Mouse (Mus musculus) 3T3-L1 (cell line): Measurements from ENCODE around the gene Tmem59l.

Experiments used
- DNase-seq: peaks from one replicate; pipeline ENCODE4 v3.0.0-alpha.2; 2015; ENCODE audit warnings: low read depth, low spot score

Gene Tmem59l

DNA sequence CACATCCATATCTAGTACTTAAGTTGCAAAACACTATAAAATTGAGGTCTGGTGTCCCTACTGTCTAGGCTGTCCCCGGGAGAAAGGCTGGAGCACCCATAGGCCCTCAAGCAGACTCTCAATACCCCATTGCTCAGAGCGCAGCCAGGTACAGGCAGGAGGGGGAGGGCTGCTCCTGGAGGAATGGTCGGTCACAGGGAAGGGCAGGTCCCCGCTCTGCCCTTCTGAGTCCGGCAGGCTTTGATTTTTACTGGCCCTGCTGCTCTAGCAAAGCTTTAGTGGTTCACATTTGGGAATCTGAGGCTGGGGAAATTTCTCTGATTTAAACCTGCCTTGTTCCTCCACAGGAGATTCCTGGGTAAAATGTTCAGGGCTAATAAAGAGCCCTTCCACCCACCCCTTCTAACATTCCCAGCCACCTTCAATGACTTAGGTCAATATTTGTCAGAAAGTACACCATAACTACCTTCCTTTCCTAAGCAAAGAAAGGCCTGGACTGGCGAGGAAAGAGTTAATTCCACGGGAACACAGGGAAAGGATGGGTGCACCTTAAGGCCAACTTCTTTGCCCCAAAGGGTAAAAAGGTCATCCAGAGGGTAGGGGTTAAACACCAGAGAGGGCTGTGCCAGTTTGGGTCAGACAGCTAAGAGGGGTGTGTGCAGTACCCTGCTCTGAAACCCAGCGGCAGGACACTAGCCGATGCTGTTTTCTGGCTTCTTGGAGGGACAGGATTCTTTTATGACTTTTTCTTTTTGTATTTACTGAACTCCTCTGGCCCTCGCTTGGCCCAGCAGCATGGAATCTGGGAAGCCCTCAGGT is 3.1 kb upstream of the Tmem59l start:
- no peak for DNase-seq

DNA sequence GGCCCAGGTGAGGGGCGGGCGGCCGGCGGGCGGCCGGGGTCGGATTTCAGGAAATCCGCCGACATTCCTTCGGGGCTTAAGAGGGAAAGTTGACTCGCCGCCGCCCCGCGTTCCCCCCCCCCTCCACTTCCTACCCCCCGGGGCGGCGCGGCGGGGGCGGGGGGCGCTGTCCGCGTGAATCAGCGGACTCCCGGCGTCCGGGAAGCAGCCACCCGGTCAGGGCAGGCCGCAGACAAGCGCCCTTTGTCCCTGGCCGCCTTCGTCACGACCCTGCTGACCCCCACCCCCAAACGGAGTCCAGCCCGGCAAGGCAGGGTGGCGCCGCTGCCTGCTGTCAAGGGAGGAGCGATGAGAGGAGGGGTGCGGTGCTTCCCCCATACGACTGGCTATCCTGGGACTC is 2.4 kb upstream of the Tmem59l start:
- no peak for DNase-seq

DNA sequence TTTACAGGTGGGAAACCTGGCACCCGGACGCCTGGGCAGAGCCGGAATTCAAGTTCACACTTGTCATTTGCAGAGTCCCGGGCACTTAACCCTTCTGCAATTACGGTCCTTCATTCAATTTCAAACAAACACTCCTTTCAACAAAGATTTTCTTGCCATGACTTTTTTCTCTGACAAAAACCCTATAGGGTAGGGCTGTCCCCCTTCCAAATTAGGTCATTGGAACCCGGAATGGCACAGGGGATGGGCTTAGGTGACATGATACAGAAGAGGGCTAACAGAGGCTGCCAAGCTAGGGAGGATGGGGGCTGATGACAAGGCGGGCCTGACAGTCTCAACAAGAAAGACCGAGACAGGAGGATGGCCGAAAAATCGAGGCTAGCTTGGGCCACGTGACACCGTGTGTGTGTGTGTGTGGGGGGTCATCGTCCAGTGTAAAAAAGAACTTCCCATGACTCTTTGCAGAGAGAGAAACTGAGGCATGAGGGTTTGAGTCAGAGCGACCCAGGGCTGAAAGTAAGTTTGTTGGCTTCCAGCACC is 1.8 kb upstream of the Tmem59l start:
- no peak for DNase-seq

DNA sequence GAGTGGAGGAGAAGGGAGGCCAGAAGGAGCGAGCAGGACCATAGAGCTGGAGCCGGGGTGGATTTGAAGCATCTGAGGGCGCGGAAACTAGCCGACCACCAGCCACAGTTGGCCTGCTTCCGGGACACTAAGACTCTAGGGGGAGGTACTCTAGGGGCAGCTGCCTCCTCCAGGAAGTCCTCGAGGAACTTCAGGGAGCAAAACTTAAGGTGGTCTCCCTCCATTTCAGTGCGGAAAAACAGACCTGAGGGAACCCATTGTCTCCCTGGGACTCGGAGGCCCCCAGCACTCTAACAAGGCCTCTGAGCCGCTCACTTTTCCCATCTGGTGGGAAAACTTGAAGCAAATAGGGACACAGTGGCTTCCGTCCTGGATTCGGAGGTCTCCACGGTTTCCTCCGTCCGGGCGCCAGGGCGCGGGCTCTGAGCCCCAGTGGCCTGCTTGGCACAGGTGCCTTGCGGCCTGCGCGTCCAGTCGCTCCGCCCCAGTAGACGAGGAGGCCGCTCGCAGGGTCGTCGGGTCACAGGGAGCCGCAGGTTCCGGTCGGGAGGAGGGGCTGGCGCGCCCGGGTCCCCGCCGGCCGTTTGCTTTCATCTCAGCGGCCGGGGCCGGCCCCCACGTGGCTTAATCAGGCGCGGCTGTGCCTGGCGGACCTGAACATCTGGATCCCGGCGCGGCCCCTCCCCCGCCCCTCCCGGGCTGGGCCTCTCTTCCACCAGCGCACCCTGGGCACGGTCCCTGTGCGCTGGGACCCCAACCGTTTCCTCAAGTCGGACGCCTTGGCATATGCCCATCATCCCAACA is 1.0 kb upstream of the Tmem59l start:
- no peak for DNase-seq

DNA sequence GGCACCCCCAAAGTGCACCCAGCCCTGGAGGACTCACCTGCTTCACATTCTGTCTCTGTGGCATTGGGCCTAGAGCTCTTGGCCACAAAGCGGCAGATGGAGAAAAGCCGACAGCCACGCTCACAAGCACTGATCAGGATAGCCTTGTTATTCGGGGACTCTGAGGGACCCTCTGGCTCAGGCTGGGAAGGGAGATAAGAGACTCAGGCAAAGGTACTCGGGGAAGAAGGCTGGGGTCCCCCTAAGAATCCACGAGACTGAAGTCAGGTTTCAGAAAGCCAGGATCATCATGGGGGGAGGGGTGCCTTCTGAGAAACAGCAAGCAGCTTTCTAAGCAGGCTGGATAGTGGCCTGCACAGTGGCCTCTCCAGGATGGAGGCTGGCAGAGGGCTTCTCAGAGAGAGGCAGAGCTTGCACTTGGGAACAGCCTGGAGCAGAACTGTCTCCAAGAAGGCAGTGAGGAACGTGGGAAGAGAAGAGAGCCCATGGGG is 922 bp downstream of the Tmem59l start:
- DNase-seq = no peak

DNA sequence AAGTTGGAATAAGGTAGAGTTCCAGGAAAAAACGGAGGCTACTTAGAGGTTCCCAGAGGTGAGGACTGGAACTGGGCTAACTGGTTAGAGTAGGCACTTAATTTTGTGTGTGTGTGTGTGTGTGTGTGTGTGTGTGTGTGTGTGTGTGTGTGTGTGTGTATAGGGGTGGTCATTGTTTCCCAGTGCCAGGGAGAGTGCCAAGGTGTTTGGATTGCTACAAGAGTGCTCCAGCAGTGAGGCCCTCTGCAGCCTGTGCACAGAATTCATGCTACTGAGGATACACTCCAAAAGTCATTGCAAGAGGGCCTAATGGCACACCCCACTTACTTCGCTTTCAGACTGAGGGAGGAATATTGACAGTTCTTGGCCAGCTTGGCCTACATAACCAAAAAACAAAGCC is 4.2 kb downstream of the Tmem59l start:
- DNase-seq = no peak

DNA sequence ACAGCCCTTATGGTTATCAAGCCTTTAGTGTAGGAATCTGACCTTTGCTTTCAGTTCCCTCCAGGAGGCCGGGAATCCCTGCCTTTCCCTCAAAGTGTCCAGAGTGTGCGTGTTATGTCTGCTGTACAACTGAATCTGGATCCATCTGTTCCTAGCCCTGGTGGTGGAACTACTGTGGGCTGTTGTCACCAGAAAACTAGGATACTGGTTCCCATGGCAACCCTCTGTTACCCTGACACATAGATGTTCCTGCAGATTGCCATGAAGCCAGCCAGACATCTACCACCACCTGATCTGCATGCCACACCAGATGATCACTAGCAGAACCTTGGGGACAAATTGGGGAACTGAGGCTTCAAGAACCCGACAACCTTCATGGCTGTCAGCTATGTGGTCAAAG is 5.2 kb downstream of the Tmem59l start:
- DNase-seq = no peak

DNA sequence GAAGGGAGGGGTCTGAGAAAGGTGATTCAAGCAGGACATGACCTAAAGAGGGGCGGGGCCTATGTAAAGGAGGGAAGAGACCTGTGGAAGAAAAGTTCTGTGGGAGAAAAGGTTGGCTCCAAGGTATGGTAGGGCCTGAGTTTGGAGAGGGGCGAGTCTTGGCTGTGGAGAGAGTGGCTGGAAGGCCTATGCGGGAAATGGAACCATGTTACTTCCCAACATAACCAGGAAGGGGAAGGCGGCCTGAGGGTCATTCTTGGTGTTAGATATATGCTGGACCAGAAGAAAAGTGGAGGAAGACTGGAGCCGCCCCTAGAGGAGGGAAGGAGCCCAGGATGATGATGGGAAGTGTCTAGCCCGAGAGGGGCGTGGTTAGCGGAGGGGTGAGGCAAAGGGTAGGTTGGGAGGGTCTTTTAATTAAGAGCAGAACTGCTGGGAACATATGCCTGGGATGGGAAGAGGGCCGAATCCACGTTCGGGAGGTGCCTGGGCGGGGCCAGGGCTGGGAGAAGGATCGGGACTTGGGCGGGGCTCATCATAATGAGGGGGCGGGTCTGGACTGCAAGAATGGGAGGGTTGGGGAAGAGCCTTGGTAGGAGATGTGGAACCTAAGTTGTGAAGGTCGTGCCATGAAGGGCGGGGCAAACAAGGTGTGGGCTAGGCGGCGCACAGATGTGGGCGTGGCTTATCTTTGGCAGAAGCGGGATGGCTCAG is 9.7 kb downstream of the Tmem59l start:
- peak; percentile 86 for DNase-seq

DNA sequence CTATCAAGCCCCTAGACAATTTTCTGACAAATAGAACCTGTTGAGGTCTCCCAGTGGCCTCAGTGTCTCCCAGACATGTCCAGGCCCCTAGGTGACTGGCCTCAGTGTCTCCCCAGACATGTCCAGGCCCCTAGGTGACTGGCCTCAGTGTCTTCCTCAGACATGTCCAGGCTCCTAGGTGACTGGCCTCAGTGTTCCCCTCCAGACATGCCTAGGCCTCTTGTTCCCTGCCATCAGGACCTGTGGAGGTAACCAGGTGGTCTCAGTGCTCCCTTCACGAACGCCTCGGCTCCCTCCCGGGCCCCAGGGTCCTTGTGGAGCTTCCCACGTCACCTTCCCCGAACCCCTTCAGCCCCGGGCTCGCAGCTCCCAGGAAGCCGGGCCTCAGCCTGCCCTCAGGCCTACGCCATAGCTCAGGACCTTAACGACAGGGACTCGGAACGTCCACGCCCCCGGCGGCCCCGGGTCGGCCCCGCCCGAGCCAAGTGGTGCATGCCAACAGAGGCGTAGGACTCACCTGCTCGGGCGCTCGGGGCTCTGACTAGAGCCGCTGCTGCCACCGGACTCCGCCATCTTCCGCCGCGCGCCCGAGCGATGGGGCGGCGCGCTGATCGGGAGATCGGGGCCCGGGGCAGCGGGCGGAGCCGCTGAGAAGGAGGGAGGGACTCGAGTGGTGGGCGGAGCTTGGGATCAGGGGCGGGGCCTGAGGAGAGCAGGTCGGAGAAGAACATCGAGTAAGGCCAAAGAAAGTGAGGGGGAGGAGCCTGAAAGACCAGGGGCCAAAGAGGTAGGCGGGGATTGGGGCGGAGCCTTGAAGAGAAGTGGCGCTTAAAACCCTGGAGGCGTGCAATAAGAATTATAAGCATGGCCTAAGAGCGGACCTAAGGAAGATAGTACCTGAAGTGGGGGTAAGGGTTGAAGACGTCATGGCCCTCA is 10.6 kb downstream of the Tmem59l start, which contains the start of gene Klhl26:
Gene Klhl26 (minus strand): TSS at position 636 of the 936 bp plus-strand sequence.
- DNase-seq = peak; percentile 100

DNA sequence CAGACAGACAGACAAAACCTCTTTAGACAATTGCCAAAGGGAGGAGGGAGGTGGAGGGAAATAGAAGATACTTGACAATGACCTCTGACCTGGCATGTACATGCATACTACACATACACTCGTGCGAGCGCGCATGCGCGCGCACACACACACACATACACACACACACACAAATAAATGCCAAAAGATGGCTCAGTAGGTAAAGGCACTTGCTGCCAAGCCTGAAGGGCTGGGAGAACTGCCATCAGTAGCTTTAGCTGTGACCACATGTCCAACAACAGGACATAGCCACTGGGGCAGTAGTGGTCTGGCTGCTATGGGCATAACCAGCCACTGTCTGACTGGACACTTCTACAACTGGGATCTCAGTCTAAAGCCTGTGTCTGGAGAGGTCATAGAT is 15.3 kb downstream of the Tmem59l start:
- DNase-seq = no peak

DNA sequence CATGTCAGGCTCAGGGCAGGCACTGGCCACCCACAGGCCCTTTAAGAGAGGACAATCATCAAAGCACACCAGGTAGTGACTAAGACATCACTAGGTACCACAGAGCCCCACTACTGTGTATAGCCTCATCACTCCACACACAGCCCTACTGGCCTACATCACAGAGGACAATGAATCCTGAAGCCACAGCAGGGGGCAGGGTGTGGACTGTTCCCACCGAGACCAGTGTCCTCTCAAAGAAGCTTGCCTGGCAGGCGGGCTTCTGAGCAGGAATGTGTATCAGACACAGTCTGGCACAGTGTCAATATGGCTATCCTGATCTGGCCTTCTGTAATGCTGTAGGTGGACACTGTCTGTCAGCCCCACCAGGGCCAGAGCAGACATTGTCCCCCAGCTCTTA is 17.2 kb downstream of the Tmem59l start:
- no peak for DNase-seq

DNA sequence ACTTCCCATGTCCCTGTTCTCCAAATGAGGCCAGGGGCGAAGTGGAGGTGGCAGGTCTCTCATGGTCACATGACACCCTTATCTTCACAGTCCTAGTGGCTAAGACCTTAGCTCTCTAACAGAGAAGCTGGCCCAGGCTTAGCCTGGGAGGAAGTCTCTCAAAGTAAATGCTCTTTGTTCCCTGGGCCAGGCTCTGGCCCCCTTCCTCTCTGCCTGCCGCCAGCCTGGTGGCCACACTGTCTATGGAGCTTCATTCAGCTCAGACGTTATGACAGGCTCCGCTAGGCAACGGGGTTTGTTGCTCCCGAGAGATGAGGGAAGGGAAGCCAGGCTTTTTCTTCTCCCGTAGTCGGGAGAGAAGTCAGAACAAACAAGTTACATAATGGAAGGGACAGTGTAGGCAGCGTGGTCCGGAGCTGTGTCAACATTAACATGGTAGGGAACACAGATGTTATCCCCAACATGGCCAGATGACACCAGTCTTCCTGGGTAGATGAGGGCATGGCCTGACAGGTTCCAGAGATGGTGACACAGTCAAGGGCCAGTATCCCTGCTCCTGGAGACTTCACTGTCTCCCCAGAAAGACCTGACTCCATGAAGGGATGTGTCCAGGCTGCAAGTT is 17.8 kb downstream of the Tmem59l start:
- DNase-seq = no peak

DNA sequence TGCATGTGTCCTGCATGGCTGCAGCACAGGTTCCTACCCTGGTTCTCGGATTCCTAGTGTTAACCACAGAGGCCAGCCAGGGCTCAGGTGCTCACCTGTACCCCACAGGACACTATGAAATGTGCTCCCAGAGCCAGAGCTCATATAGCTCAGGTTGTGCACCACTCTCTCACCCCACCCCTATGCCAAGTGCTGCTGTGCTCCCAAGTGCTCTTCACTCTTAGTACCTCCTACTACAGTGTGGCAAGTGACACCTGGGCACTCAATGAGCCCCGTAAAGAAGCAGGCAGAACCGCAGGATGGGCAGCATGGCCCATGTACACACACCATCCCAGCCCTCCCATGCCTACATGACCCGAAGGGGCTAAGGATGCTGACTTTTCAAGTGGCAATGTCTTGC is 18.4 kb downstream of the Tmem59l start:
- no peak for DNase-seq

DNA sequence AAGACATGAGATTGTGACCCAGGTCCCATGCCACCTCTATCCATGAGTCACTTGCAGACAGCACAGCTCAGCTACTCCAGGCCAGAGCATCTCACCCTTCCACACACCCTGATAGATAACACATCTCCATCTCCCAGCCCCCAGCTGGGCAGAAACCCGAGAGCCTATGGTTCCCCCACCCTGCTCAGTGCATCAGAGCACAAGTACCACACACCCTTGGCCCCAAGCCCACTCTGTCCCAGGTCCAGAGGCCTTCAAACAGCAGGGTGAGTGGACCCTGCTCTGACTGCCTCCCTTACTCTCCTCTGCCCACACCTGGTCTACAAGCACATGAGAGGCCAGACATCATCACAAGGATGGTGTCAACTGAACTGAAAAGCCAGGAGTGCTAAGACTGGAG is 19.3 kb downstream of the Tmem59l start:
- no peak for DNase-seq

DNA sequence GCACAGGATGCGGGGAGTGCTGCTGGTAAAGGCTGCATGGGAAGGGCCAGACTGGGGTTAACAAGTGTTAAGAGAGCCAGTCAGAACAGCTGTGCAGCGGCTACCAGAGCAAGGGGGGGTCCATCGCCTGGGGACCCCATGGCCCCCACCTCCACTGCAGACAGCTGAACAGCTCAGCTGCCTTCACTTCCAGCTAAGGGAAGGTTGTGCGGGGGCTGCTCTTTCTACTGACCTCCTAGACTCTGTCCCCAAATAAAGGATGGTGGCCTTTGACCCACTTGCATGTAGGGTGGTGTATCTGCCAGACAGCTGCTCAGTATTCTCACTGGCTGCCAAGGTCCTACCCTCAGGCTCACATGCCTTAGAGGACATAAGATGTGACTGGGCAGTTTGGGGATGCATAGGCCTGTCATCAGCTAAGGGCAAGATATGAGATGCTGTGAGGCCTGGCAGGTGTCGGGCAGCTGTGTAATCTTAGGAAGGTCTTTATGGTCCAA is 19.9 kb downstream of the Tmem59l start:
- no peak for DNase-seq

DNA sequence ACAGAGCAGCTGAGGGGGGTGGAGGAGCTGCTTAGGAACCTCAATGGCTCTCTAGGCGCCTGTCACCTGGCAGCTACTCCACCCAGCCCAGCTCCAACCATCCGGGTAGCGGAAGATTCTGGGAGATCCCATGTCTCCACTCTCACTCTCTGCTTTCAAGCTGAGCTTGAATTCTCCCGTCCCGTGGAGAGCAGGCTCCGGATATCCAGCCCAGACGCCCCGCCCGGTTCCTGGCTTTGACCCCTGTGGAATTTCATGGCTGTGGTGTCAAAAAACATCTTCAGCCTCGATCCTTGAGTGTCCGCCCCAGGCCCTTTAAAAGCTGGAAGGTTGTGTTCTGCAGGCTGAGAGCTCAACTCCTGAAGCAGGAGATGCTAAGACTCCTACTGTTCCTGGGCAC is 20.4 kb downstream of the Tmem59l start:
- DNase-seq = peak; percentile 49

DNA sequence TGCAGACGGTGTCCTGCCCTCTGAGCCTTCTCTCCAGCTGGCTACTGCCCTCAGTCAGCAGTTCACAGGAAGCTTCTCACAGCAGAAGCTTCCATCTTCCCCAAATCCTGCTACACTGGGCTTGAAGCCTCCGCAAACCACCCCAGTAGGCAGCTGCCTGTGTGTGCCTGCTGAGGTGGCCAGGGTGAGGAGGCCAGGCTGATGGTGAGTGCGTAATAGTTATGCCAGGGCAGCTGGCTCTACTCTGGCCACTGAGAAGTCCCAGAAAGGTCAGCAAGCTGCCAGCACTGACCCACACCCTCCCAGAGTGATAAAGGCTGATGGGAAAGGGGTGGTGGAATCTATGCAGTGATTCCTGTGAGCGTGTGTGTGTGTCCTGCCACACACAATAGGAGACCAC is 20.9 kb downstream of the Tmem59l start:
- no peak for DNase-seq

DNA sequence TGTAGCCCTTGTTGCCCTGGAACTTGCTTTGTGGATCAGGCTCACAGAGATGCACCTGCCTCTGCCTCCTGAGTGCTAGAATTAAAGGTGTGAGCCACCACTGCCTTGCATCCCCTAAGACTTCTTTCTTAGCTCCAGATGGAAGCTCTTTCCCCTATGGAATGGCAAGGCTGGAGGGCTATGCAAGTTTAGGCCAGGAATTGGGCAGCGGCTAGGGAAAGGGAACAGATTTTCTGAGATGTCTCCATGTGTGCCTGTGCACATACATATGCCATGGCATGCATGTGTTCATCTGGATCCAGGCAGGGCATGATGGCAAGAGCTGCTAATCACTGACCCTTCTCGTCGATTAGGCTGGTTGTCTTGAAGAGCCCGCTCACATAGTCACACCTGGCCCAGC is 21.5 kb downstream of the Tmem59l start:
- no peak for DNase-seq

DNA sequence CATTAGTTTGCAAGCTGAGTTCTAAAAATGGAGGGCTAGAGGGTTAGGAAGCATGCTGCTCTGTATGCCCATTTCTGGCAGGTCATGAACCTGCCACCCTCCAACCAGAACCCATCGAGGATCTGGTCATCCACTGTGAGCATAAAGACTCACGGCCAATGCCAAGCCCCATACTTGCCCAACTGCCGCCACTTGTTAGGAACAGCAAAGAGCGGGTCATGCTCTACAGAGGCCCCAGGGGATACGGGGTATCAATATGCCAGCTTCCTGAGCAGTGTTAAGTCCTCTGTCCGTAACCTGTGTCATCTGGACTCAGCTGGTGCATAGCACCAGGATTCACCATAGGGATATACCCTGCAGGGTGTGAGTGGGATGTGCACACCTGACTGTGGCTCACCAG is 23.0 kb downstream of the Tmem59l start:
- no peak for DNase-seq

DNA sequence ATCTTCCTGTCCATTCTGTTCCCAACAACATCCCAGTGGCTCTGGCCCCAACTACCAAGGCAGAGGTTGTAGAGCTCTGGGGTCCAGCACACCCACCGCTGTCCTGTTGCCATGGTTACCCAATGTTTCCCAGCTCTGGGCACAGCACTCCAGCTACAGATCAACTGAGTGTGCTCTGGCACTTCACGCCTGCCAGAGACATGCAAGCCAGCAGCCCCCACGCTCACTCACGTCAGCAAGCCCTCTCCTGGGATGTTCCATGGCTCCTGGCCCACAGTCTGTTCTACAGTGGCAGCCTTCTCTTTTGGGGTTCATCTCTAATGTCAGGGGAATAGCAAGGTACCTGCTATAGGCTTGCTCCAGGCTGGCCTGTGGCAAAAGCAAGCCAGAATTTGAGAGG is 23.9 kb downstream of the Tmem59l start:
- DNase-seq = no peak
